Mouse (Mus musculus) liver, postnatal 0 days (tissue): Measurements from ENCODE around the gene Tmem168.

Experiments
- CTCF ChIP-seq: sonication (generic); IDR thresholded peaks from 2 replicates; pipeline ENCODE4 v1.5.1; 2016; ENCODE audit warnings: antibody characterized with exemption, low read depth
- EP300 ChIP-seq: IDR thresholded peaks from 2 replicates; pipeline ENCODE4 v1.6.1; 2016; ENCODE audit warnings: antibody characterized with exemption, low read depth, mild to moderate bottlenecking

GRCm38 (mm10) chr6:13537275-13537964 lies 70.5 kb downstream of the Tmem168 start:
- TF ChIP-seq CTCF (no peak), EP300 (no peak)
